Mouse (Mus musculus) heart, postnatal 0 days (tissue): ENCODE results near the gene Cdc14b. TPM values are rescaled to one million over a fixed set of nuclear protein-coding genes. Genes with fewer than 3 reads are reported as not detected.

ENCODE experiments used
- ATAC-seq: fragments of 200-750 bp; cut with Nextera tagmentation; 2 replicates; pipeline ENCODE4 v1.8.0; 2017; ENCODE audit warnings: low read depth, moderate number of reproducible peaks, moderate library complexity; ENCODE audit not compliant: insufficient read depth
- DNase-seq: peaks from one replicate; pipeline ENCODE4 v3.0.0-alpha.2; 2016; ENCODE audit warnings: low spot score
- H3K27ac ChIP-seq: fragments of 300-500 bp; sonication (generic); 2 replicates; pipeline ENCODE4 v1.5.1; 2014; ENCODE audit warnings: low read depth, mild to moderate bottlenecking
- H3K27me3 ChIP-seq: fragments of 300-500 bp; sonication (generic); 2 replicates; pipeline ENCODE4 v1.6.1; 2014; ENCODE audit warnings: low read length, mixed read lengths; ENCODE audit not compliant: control insufficient read depth, insufficient read depth
- H3K36me3 ChIP-seq: fragments of 300-500 bp; sonication (generic); replicated peaks from 2 replicates; pipeline ENCODE4 v1.6.1; 2014; ENCODE audit warnings: low read length, mixed read lengths; ENCODE audit not compliant: control insufficient read depth, insufficient read depth
- H3K4me1 ChIP-seq: fragments of 300-500 bp; sonication (generic); 2 replicates; pipeline ENCODE4 v1.6.1; 2014; ENCODE audit warnings: antibody characterized with exemption; ENCODE audit not compliant: control insufficient read depth, insufficient read depth
- H3K4me2 ChIP-seq: fragments of 300-500 bp; sonication (generic); 2 replicates; pipeline ENCODE4 v1.6.1; 2014; ENCODE audit warnings: low read depth, mild to moderate bottlenecking, low read length, moderate library complexity
- H3K4me3 ChIP-seq: fragments of 300-500 bp; sonication (generic); 2 replicates; pipeline ENCODE4 v1.5.1; 2014; ENCODE audit warnings: low read depth, low read length
- H3K9ac ChIP-seq: fragments of 300-500 bp; sonication (generic); replicated peaks from 2 replicates; pipeline ENCODE4 v1.6.1; 2014; ENCODE audit warnings: low read depth, low read length, mixed read lengths
- H3K9me3 ChIP-seq: fragments of 300-500 bp; sonication (generic); replicated peaks from 2 replicates; pipeline ENCODE4 v1.6.1; 2016; ENCODE audit warnings: low read length; ENCODE audit not compliant: control insufficient read depth
- CTCF ChIP-seq: IDR thresholded peaks from 2 replicates; pipeline ENCODE4 v1.5.1; 2016; ENCODE audit warnings: antibody characterized with exemption, control low read depth, low read depth
- EP300 ChIP-seq: IDR thresholded peaks from 2 replicates; pipeline ENCODE4 v1.6.1; 2016; ENCODE audit warnings: antibody characterized with exemption, low read depth
- WGBS: fragments of 180-500 bp; shearing (Covaris S2); extraction: QIAGEN DNeasy Blood & Tissue Kit; methylation state at CpG from one replicate; pipeline ENCODE4 v1.1.7; 2014; 5-methylcytosine and 5-hydroxymethylcytosine counted together
- polyA plus RNA-seq: library from polyadenylated mRNA; unstranded; fragments of >200 nt; fragmentation: Nextera tagmentation; extraction: Ambion mirVana; gene quantifications from 2 replicates; pipeline ENCODE4 v1.2.1, GENCODE M21; 2015
- total RNA-seq: library from RNA; depleted of rRNA; stranded (reverse); fragments of >200 nt; gene quantifications from 2 replicates; pipeline ENCODE4 v1.2.3, GENCODE M21; 2014; ENCODE audit warnings: low replicate concordance

Gene Cdc14b
- total and polyA plus RNA-seq, 2 experiments from 2014 or later, result 5.6 to 7.6 TPM

DNA sequence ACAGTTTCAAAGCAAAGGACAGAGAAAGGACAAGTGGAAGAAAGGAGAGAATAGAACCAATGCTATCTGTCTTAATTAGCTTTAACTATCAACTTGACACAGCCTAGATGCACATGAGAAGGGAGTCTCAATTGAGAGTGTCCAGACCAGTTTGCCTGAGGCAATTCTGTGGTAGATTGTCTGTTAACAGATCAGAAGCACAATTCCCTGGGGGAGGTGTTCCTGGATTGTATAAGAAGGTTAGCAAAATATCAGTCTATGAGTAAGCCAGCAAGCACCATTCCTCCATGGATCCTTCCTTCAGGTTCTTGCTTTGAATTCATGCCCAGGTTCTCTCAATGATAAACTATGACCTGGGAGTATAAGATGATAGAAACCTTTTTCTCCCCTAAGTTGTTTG lies 118.1 kb downstream of the Cdc14b start:
- peaks cover 7% of the 10 kb centered on the region for H3K4me1 ChIP-seq
- H3K4me3 ChIP-seq, result no peak overlapping the region
- H3K36me3 ChIP-seq, result no peaks in the 10 kb centered on the region
- no peaks in the 10 kb centered on the region for H3K9me3 ChIP-seq
- TF ChIP-seq CTCF (no peak), EP300 (no peak)
- H3K9ac ChIP-seq, result no peak overlapping the region
- no peak overlapping the region for H3K27ac ChIP-seq
- no peak for ATAC-seq
- no peak overlapping the region for H3K4me2 ChIP-seq
- no peaks in the 10 kb centered on the region for H3K27me3 ChIP-seq
- DNase-seq, result no peak

DNA sequence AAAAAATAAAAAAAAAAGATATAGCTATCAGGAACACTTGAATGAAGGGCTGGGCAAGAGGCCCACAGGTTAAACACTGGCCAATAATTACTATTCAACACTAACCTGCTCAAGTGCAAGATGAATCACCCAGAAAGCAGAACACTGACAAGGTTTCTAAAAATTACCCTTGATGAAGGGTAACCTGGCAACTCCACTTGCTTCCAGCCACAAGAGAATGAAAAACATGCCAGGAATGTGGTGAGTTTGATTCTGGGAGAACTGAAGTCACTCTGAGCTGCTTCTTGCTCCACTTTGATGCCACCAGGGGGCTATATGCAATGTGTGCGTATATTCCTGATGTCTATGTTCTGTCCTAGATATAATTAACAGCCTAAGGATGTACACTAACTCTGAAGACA lies 119.9 kb downstream of the Cdc14b start:
- 13% methylated on average over 1 of the region's 1 CpGs for WGBS
- peak; percentile 6 for ATAC-seq
- H3K36me3 ChIP-seq, result no peaks in the 10 kb centered on the region
- no peak overlapping the region for H3K9ac ChIP-seq
- H3K4me1 ChIP-seq, result peaks cover 23% of the 10 kb centered on the region
- H3K9me3 ChIP-seq, result no peaks in the 10 kb centered on the region
- H3K27me3 ChIP-seq, result no peaks in the 10 kb centered on the region
- DNase-seq, result peak; percentile 86
- H3K4me3 ChIP-seq, result no peak overlapping the region
- peak; percentile 58 for TF ChIP-seq CTCF
- 0 out of 2 replicates have a peak, but pooled peaks have one; percentile 64 for TF ChIP-seq EP300
- peak overlapping the region; percentile 92 for H3K27ac ChIP-seq
- peak overlapping the region; percentile 38 for H3K4me2 ChIP-seq

DNA sequence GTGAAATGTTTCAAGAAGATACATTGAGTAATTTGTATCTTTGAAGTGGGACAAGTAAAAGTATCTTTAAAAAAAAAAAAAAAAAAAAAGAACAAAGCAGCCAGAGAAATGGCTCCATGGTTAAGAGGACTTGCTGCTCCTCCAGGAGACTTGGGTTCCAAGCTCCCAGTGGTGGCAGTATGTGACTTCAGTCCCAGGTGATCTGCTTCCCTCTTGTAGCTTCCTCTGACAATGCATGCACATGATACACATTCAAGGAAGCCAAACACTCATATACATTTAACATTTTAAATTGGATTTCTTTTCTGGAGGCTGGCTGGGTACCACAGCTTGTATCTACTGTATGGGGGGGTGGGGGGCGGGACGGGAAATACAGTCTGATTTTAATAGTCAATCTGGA lies 120.4 kb downstream of the Cdc14b start:
- Histone ChIP-seq H3K4me2 (peak overlapping the region; percentile 38; the same call in 1 of the 2 replicates), H3K4me3 (no peak overlapping the region), H3K36me3 (no peaks in the 10 kb centered on the region), H3K27me3 (no peaks in the 10 kb centered on the region), H3K4me1 (peaks cover 28% of the 10 kb centered on the region), H3K27ac (peak overlapping the region; percentile 92), H3K9me3 (no peaks in the 10 kb centered on the region), H3K9ac (no peak overlapping the region)
- no peak for TF ChIP-seq CTCF
- TF ChIP-seq EP300, result no peak
- 26% methylated on average over 2 of the region's 2 CpGs for WGBS
- peak; percentile 16 for DNase-seq
- ATAC-seq, result no peak

DNA sequence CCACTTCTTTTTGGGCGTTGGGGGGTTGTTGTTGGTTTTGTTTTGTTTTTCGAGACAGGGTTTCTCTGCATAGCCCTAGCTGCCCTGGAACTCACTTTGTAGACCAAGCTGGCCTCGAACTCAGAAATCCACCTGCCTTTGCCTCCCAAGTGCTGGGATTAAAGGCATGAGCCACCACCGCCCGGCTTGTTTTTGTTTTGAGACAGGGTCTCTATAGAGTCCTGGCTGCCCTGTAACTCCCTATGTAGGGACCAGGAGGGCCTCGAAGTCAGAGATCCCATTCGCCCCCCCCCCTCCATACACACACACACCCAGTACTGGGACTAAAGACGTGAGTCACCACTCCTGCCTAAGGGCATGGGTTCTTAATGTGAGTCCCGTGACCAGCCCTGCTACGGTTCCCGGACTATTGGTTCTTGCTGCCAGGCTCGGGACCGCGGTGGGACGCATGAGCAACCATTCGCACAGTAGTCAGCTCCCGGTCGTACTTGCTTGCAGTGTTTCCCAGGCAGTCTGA lies 121.3 kb downstream of the Cdc14b start:
- 2% methylated on average over 18 of the region's 18 CpGs for WGBS
- H3K9ac ChIP-seq, result peak overlapping the region; percentile 35; the same call in 1 of the 2 replicates
- H3K27me3 ChIP-seq, result no peaks in the 10 kb centered on the region
- H3K4me3 ChIP-seq, result peak overlapping the region; percentile 92
- peak overlapping the region; percentile 95 for H3K4me2 ChIP-seq
- TF ChIP-seq EP300, result no peak
- TF ChIP-seq CTCF, result no peak
- ATAC-seq (peak; percentile 7; the same call in 1 of the 2 replicates), DNase-seq (peak; percentile 46)
- no peaks in the 10 kb centered on the region for H3K9me3 ChIP-seq
- H3K4me1 ChIP-seq, result peaks cover 36% of the 10 kb centered on the region
- peak overlapping the region; percentile 92 for H3K27ac ChIP-seq
- no peaks in the 10 kb centered on the region for H3K36me3 ChIP-seq

DNA sequence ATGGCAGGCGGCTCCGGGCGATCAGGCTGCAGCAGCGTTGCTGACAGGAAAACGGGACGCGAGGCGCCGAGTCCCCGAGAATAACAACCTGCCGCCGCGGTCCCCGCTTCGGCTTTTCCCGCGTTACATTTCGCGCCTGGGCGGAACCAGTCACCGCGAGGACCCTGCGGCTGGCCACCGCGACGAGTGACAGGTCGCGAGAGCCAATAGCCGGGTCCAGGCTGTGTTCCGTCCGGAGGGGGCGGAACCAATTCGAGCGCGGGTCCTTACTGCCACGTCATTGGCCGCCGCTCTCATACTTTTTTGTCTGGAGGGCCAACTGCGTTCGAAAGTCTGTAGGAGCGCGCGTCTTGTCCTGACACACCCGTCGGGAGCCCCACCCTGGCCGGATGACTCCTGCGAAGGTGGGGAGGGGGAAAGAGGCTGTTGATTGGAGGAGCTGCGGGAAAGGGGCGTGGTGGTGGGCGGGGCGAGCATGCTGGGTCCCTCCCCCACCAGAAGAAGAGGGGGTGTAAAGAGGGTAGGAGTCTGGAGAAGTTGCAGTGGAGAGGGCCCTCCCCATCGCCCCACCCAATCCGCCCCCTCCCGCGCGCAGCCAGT lies 121.9 kb downstream of the Cdc14b start, which contains the start of gene Zfp367:
Gene Zfp367, minus strand, starts transcription at position 120 of the 600 bp plus-strand sequence.
- Histone ChIP-seq H3K27me3 (no peaks in the 10 kb centered on the region), H3K27ac (peak within 1 kb of the TSS; percentile 92), H3K9ac (peak within 1 kb of the TSS; percentile 74), H3K36me3 (no peaks in the 10 kb centered on the region), H3K4me1 (peaks cover 36% of the 10 kb centered on the region), H3K4me2 (peak within 1 kb of the TSS; percentile 95), H3K4me3 (peak within 1 kb of the TSS; percentile 92), H3K9me3 (no peaks in the 10 kb centered on the region)
- peak; percentile 91 for ATAC-seq
- 0% methylated on average over 53 of the region's 56 CpGs for WGBS
- DNase-seq, result peak; percentile 99
- TF ChIP-seq EP300 (no peak; the same call in 1 of the 2 replicates), CTCF (no peak)
